Mouse (Mus musculus) cerebellum, adult 2 months (tissue): Measurements from ENCODE around the gene Tmem141.

Experiments used
- CTCF ChIP-seq: fragments of 200-500 bp; IDR thresholded peaks from 2 replicates; pipeline ENCODE4 v1.5.1; 2011; ENCODE audit warnings: low read depth, mild to moderate bottlenecking, control low read depth, low read length, moderate library complexity, borderline replicate concordance; ENCODE audit not compliant: insufficient read depth
- POLR2A ChIP-seq: fragments of 200-500 bp; IDR thresholded peaks from 2 replicates; pipeline ENCODE4 v1.6.1; 2011; ENCODE audit warnings: low read length, control low read depth, borderline replicate concordance; ENCODE audit not compliant: insufficient read depth

GRCm38 (mm10) chr2:25652902-25653301 is 31.1 kb upstream of the Tmem141 start, which contains the start of gene Lcn8:
- TF ChIP-seq CTCF: no peak
- TF ChIP-seq POLR2A: no peak
